Mouse (Mus musculus) stomach, postnatal 0 days (tissue): ENCODE measurements around the gene Cdkn1a.

Experiments
- CTCF ChIP-seq: IDR thresholded peaks from 2 replicates; pipeline ENCODE4 v1.5.1; 2016; ENCODE audit warnings: antibody characterized with exemption, low read depth, mild to moderate bottlenecking, moderate library complexity
- EP300 ChIP-seq: optimal IDR thresholded peaks from 2 replicates; pipeline ENCODE3; 2016; ENCODE audit warnings: antibody characterized with exemption

DNA sequence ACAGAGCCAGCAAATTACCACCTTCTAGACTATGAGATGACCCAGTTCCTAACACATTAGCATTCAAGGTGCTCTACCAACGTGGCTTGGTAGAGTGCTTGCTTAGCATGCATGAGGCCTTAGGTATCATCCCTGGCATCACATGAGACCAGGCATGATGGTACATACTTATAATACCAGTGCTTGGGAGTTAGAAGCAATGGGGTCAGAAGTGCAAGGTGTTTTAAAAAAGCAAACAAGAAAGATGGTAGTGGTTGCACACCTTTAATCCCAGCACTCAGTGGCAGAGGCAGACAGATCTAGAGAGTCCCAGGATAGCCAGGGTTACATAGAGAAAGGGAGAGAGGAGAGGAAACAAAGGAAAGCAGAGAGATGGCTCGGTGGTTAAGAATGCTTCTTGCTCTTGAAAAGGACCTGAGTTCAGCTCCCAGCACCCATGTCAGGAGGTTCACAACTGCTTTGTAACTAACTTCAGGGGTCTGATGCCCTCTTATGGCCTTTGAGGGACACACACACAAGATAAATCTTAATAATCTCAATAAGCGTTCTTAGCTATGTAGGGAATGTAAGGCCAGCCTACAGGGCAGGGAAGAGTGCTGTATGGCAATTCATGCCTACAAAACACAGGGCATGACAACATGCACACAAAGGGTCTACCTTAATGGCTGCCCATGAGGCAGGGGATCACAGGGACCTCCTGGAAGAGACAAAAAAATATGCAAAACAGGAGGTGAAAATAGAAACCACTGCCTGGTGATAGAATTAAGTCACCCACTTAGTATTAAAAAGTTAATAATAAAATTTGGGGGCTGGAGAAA is 42.9 kb upstream of the Cdkn1a start:
- TF ChIP-seq EP300 (no peak), CTCF (peak; percentile 27)
